Mouse (Mus musculus) inflammation-experienced regulatory T-cells, adult 6 months (primary cell): ENCODE measurements around the gene Ssbp3. TPM values are rescaled to one million over a fixed set of nuclear protein-coding genes. Genes with fewer than 3 reads are reported as not detected.

Source experiments
- ATAC-seq: one replicate; pipeline ENCODE4 v1.8.0; 2017
- polyA plus RNA-seq, 3 experiments: library from polyadenylated mRNA; unstranded; fragments of 100-300 nt; shearing (Covaris generic); gene quantifications; one replicate each; pipeline ENCODE4 v1.2.1; 2017

Ssbp3 gene
- polyA plus RNA-seq, 3 experiments from 2014 or later, result 36.1 to 45.6 (median 43.4) TPM

DNA sequence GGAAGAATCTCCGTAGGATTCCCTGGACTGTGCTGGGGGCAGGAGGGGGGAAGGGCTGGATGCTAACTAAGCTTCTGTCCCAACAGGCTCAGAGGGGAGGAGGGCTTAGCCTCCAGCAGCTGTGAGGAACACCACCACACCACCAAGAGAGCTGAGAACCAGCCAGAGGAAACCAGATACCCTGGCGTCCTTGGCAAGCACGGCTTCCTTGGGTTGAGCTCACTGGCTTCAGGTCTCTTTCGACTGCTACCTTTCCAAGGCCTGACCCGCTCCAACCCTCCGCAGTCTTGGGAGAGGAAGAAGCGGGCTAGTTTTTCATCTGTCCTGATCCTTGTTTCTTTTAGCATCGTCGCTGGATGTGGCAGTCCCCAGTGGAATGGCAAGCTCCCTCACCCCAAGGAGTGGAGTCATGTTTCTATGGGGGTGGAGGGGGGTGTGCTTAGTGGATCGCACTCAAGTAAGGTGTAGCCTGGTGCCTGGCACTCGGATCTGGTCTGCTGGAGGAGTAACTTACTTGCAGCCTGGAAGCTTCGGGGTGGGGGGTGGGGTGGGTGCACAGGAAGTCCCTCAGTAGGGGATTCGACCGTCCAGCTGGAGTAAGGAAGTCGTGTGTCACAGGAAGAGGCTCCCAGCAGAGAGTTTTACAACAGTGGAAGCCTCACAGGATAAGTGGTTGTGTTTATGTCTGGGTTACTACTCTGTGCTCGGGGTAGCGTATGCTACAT lies 2.6 kb upstream of the Ssbp3 start:
- no peak for ATAC-seq

DNA sequence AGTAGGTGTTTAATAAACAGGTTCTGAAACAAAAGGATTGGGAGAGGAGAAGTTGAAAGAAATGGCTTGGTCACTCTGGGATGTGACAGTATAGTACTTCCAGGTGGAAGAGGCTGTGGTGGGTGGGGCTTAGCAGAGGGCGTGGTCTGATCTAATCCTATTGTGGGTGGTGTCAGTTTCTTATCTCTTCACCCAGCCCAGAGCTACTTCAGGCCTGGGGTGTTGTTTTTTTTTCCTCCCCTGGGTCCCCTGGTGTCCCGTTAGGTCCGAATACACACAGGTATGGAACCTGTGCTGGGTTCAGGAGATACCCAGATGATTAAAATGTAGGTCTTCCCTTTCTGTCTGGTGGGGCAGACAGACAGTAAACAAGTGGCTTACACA lies 2.1 kb upstream of the Ssbp3 start:
- ATAC-seq, result no peak

- ATAC-seq, result peak; percentile 22
Observed at GRCm38 (mm10) chr4:106908950-106909751, 1.4 kb upstream of the Ssbp3 start.

DNA sequence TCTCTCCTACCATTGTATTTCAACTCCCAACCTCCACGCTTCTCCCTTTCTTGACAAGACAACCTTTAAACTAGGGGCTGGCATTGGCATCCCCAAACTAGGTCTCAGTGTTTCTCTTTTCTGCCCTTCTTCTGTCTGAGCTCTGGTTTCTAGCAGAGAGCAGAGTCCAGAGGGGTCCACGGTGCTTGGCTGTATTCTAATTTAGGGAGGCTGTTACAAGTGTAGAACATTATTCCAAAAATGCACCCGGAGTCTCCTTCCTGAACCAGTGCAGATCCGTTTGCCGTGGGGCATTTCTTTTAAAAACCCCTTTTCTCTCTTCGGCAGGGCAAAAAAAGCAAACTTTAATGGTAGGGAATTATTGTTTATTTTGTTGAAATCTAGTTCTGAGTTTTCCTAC lies 704 bp upstream of the Ssbp3 start:
- no peak for ATAC-seq

DNA sequence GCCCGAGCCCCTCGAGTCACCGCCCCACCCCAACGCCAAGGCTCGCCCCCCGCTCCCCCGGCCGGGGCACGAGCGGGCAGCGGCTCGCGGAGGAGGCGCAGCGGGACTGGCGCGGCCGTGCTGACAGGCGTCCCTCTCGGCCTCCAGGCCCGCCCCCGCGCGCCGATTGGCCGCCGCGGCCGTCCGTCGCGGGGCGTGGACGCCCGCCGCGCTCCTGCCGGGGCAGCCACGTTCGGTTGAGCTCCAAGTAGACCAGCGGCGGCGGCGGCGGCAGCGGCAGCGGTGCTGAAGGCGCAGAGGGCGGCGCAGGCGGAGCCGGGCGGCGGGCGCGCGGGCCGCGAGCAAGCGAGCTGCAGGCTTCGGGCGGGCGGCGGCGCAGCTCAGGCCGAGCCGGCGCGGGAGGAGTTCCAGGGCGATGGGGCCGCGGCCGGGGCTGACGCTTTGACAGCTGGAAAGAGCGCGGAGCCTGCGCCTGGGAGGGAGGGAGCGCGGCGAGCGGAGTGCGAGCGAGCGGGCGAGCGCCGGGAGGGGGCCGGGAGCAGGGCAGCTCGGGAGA lies 823 bp downstream of the Ssbp3 start:
- peak; percentile 71 for ATAC-seq

- no peak for ATAC-seq
Observed at GRCm38 (mm10) chr4:106911951-106912688, 1.6 kb downstream of the Ssbp3 start.

DNA sequence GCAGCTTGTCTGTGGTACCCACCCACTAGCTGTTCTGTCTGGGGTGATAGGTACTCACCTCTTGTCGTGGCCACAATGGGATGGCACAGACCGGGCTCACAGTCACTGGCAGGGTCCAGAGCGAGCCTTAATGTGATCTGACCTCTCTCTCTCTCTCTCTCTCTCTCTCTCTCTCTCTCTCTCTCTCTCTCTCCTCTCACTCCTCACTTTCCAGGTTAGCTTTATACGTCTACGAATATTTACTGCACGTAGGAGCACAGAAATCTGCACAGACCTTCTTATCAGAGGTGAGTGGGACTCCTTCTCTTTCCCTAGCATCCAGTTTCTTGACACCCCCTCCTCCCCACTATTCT lies 2.2 kb downstream of the Ssbp3 start:
- no peak for ATAC-seq

- no peak for ATAC-seq
Observed at GRCm38 (mm10) chr4:106913411-106914049, 3.0 kb downstream of the Ssbp3 start.

DNA sequence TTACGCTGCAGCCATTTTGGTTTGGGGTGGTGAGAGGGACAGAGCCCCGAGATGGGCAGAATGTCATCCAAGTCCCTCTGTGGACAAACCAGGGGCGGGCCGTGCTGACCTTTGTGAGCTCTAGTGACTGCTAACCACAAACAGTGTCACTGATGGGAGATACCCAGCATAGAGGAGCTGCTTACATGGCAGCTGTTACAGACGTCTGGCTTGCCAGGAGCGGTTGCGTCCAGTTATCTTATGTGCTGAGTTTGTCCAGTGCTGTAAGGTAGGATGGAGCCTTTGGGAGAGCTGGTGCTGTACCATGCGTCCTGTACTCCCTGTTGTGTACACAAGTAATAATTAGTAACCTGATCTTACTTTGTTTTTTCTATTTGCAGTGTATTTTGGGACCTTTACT lies 4.8 kb downstream of the Ssbp3 start:
- ATAC-seq, result no peak

GRCm38 (mm10) chr4:106918263-106918662 lies 7.8 kb downstream of the Ssbp3 start:
- no peak for ATAC-seq

DNA sequence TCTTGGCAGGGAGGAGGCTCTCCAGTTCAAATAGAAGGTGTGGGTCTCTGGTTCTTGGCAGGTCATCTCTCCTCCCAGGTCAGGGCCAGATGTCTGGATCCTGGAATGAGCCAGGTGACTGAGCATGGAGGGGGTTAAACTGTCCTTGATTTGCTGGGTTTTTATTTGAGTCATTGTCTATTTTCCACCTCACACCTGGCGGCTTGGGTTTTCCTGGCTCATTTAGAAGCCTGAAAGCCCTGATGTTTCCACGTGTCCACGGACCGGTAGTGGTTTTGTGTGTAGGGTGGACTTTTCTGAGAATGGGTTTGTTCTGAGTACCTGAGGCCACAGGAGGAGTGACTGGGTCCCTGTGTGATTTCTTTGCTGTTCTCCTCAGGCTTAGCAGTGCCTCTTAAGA lies 9.6 kb downstream of the Ssbp3 start:
- no peak for ATAC-seq

- ATAC-seq, result no peak
Observed at GRCm38 (mm10) chr4:106921375-106922336, 11.2 kb downstream of the Ssbp3 start.

DNA sequence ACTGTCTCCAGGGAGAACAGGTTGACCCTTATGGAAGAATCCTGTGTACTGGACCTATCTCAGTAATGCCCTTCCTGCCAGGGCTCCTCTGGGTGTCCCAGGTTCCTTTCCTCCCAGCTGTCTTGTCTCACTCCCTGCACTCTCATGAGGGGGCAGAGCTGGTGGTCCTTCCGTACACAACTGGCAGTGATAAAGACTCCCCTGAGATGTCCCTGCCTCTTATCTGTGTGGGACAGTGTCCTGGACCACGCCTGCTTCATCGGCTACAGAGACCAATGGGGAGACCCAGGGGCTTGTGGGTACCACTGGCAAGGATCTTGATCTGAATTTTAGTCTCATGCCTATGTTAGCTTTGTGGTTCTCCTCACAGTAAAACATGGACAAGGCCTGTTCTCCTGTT lies 12.4 kb downstream of the Ssbp3 start:
- no peak for ATAC-seq

DNA sequence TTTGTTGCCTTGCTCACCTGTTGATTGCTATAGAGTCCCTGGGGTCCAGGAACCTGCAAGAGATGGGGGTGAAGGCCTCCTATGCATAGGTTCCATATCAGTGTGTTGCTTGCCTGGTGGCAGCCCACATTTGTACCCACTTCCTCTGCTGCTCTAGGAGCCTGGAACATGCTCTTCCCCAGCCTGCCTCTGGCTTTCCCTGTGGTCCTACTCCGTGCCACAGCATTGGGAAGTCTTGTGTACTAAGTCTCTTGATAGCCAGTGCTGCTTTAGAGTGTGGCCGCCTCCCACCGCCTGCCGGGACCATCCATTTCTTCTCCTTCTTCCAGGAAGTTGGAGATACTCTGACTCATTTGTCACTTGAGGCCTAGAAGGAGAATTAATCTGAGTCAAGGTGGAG lies 13.7 kb downstream of the Ssbp3 start:
- no peak for ATAC-seq

- no peak for ATAC-seq
Observed at GRCm38 (mm10) chr4:106924888-106925287, 14.4 kb downstream of the Ssbp3 start.

GRCm38 (mm10) chr4:106926401-106926800 lies 15.9 kb downstream of the Ssbp3 start:
- no peak for ATAC-seq

DNA sequence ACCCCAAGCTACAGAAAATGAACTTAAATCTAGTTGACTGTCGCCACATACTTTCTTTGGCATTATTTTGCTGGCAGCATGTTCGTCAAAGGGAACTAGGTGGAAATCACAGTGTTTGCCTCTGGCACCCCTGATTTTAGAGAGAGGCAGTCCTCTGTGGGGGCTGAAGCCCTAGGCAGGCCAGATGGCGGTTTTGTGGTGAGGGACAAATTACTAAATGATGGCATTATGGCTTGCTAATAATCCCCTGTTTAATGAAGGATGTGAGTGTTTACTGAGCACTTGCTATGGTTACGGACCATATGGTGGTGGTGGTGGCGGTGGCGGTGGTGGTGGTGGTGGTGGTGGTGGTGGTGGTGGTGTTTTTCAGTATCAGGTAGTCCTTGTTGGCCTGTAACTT lies 16.5 kb downstream of the Ssbp3 start:
- ATAC-seq, result no peak

- no peak for ATAC-seq
Observed at GRCm38 (mm10) chr4:106928961-106929360, 18.5 kb downstream of the Ssbp3 start.

DNA sequence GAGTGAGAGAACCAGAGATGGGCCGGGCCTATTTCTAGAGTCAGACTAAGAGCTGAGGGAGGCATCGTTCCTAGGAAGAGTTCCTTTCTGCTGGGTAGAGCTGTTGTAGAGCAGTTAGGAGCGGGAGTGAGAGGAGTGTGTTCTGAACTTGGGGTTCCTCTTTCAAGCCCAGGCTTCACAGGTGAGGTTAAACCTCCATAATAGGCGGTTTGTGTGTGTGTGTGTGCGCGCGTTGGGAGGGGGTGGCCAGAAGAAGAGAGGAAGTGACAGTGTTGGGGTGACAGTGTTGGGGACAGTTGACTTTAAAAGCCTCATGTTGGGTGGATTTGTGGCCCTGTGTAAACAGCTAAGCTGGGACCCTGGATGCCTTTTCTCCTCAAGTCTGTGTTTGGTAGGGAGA lies 22.1 kb downstream of the Ssbp3 start:
- no peak for ATAC-seq

- no peak for ATAC-seq
Observed at GRCm38 (mm10) chr4:106933813-106934482, 23.4 kb downstream of the Ssbp3 start.
